Mouse (Mus musculus) midbrain, postnatal 0 days (tissue): ENCODE measurements at regions not wholly inside any gene's neighbourhood (a gene's known extent, or its start where the extent isn't known, plus 50 kb on each side); places are given as distances from the start of the nearest gene placed in this dataset.

Source experiments
- ATAC-seq: fragments of 200-750 bp; cut with Nextera tagmentation; 2 replicates; pipeline ENCODE4 v1.8.0; 2017; ENCODE audit warnings: moderate number of reproducible peaks, mild to moderate bottlenecking, moderate TSS enrichment, moderate library complexity; ENCODE audit not compliant: low FRiP score
- DNase-seq: peaks from one replicate; pipeline ENCODE4 v3.0.0-alpha.2; 2015; ENCODE audit warnings: low spot score
- H3K27ac ChIP-seq: fragments of 300-500 bp; sonication (generic); 2 replicates; pipeline ENCODE4 v1.5.1; 2014; ENCODE audit warnings: low read depth, mild to moderate bottlenecking, low read length, mixed read lengths
- H3K27me3 ChIP-seq: fragments of 300-500 bp; sonication (generic); 2 replicates; pipeline ENCODE4 v1.6.1; 2014; ENCODE audit warnings: low read length, control low read depth, mixed read lengths; ENCODE audit not compliant: insufficient read depth
- H3K36me3 ChIP-seq: fragments of 300-500 bp; sonication (generic); 2 replicates; pipeline ENCODE4 v1.6.1; 2014; ENCODE audit warnings: low read length, control low read depth, mixed read lengths; ENCODE audit not compliant: insufficient read depth
- H3K4me1 ChIP-seq: fragments of 300-500 bp; sonication (generic); 2 replicates; pipeline ENCODE4 v1.6.1; 2014; ENCODE audit warnings: mild to moderate bottlenecking, control low read depth, antibody characterized with exemption, low read length, mixed read lengths; ENCODE audit not compliant: insufficient read depth
- H3K4me2 ChIP-seq: fragments of 300-500 bp; sonication (generic); 2 replicates; pipeline ENCODE4 v1.6.1; 2014; ENCODE audit warnings: low read depth, mild to moderate bottlenecking, low read length, mixed read lengths; ENCODE audit not compliant: poor library complexity, severe bottlenecking
- H3K4me3 ChIP-seq: fragments of 300-500 bp; sonication (generic); 2 replicates; pipeline ENCODE4 v1.5.1; 2014; ENCODE audit warnings: low read depth, mild to moderate bottlenecking, low read length, moderate library complexity
- H3K9ac ChIP-seq: fragments of 300-500 bp; sonication (generic); replicated peaks from 2 replicates; pipeline ENCODE4 v1.6.1; 2014; ENCODE audit warnings: mild to moderate bottlenecking, low read length, moderate library complexity, mixed read lengths; ENCODE audit not compliant: poor library complexity, severe bottlenecking
- H3K9me3 ChIP-seq: fragments of 300-500 bp; sonication (generic); 2 replicates; pipeline ENCODE4 v1.6.1; 2016; ENCODE audit warnings: low read length, control low read depth
- CTCF ChIP-seq: IDR thresholded peaks from 2 replicates; pipeline ENCODE4 v1.5.1; 2016; ENCODE audit warnings: antibody characterized with exemption, mild to moderate bottlenecking
- WGBS: fragments of 180-500 bp; shearing (Covaris S2); extraction: QIAGEN DNeasy Blood & Tissue Kit; methylation state at CpG from one replicate; pipeline ENCODE4 v1.1.7; 2014; 5-methylcytosine and 5-hydroxymethylcytosine counted together

DNA sequence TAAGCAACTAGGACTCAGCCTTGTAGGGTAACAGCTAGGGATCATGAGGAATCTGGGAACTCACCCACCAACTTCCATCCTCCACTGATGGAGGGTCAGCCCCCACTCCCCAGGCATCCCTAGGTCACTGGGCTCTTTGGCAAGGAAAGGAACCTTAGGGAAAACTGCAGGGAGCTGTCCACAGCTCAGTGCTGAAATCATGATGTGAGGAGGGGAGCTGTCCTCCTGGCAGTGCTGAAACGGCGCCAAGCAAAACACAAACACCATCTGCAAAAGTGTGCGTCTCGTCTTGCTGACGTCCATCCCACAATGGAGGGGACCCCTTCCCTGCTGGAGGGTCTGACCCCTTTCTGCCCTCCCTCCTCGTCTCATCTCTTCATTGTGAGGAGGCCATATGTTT, 68.6 kb upstream of the Rph3a start:
- ATAC-seq: no peak
- Histone ChIP-seq H3K27me3 (no peaks in the 10 kb centered on the region), H3K36me3 (no peaks in the 10 kb centered on the region), H3K9me3 (no peaks in the 10 kb centered on the region), H3K4me2 (no peak overlapping the region), H3K27ac (no peak overlapping the region), H3K9ac (no peak overlapping the region), H3K4me1 (no peaks in the 10 kb centered on the region), H3K4me3 (no peak overlapping the region)
- WGBS: 28% methylated on average over 6 of the region's 6 CpGs
- DNase-seq: peak; percentile 56
- TF ChIP-seq CTCF: no peak

DNA sequence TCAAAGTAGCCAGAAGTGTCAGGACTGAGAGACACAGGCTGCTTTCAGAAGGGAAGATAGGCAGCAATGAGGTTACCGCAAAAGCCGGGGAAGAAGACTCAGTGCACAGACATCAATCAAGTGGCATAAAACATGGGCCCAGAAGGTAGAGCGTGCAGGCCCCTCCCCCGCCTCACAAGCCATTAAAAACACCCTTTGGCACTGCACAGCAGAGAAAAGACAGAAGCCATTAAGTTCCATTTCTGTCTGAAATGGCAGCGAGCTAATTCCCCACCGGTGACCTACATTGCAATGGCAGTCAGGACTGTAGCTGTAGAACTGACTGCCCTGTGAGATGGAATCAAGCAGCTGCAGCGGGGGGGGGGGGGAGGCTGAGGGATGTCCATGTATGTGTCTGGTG, 66.8 kb upstream of the Rph3a start:
- peak overlapping the region; percentile 58 for H3K27ac ChIP-seq
- no peak for ATAC-seq
- TF ChIP-seq CTCF: no peak
- no peak overlapping the region for H3K4me2 ChIP-seq
- no peak overlapping the region for H3K4me3 ChIP-seq
- no peak for DNase-seq
- no peaks in the 10 kb centered on the region for H3K4me1 ChIP-seq
- H3K27me3 ChIP-seq: no peaks in the 10 kb centered on the region
- H3K9ac ChIP-seq: no peak overlapping the region
- no peaks in the 10 kb centered on the region for H3K9me3 ChIP-seq
- H3K36me3 ChIP-seq: no peaks in the 10 kb centered on the region
- WGBS: 48% methylated on average over 7 of the region's 7 CpGs

DNA sequence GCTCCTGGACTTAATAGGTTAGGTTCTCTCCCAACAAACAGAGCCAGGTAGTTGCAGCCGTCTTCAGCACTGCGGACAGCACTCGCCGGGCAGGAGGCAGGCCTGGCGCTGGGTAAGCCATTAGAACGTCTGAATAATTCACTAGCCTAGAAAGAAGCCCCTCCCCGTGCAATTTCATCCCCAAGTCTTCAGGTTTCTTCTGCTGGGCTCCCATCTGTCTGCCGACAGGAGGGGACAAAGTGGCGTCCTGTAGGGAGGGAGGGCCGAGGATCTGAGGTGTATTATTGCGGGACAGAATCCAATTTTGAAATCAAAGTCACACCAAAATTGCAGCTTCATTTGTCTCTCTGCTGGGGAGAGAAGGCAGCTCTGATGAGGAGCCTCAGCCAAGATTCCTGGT, 58.9 kb upstream of the Rph3a start:
- DNase-seq: peak; percentile 71
- Histone ChIP-seq H3K4me1 (no peaks in the 10 kb centered on the region), H3K36me3 (no peaks in the 10 kb centered on the region), H3K27me3 (no peaks in the 10 kb centered on the region), H3K9ac (no peak overlapping the region), H3K27ac (no peak overlapping the region), H3K4me3 (no peak overlapping the region), H3K4me2 (no peak overlapping the region), H3K9me3 (no peaks in the 10 kb centered on the region)
- no peak for ATAC-seq
- no peak for TF ChIP-seq CTCF
- WGBS: 8% methylated on average over 11 of the region's 11 CpGs

DNA sequence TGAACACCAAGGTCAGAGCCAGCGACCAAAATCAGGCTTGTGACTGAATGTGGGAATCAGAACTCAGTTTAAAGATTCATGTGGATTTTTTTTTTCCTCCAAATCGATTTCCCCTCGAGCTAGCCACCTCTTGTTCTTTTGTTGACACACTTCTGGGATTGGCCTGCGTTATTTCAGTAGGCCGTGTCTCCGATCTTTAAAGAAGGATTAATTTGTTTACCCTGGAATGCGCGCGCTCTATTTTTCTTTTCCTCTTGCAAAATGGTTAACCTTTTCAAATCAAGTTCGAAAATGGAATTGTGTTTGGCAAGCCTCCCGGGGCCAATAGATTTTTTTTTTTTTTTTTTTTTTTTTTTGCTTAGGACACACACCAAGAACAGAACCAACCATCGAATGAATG, 54.8 kb upstream of the Rph3a start:
- H3K4me2 ChIP-seq: no peak overlapping the region
- no peak for ATAC-seq
- no peak overlapping the region for H3K9ac ChIP-seq
- H3K4me3 ChIP-seq: no peak overlapping the region
- no peaks in the 10 kb centered on the region; the same call in 1 of the 2 replicates for H3K4me1 ChIP-seq
- 47% methylated on average over 12 of the region's 12 CpGs for WGBS
- H3K9me3 ChIP-seq: no peaks in the 10 kb centered on the region
- no peak for DNase-seq
- TF ChIP-seq CTCF: no peak
- no peaks in the 10 kb centered on the region for H3K36me3 ChIP-seq
- no peak overlapping the region for H3K27ac ChIP-seq
- no peaks in the 10 kb centered on the region for H3K27me3 ChIP-seq

DNA sequence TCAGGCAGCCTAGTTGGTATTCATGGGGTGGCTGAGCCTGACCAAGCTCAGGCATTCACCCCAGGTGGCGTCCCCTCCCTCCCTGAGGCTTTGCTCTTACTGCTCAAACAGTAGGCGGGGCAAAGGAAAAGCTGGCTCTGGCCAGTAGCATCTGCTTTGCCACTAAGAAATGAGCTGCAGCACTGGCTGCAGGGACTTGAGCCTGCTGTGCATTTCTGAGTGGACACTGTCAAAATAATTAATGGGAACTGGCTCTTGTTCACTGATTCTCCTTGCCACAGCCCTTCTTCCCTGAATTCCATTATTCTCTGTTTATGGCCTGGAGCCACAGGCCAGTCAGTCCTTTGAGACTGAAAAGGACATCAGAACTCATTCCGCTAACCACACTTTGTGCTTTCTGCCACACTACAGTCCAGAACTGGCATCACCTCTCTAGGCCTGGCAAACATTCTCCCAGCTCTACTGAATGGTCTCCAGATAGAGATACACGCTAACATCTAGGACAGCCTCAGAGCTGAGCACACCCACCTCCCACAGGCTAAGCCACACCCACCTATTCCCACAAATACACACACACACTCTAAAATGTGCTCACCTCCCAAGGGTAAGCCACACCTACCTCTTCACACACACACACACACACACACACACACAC, 53.2 kb upstream of the Rph3a start:
- H3K4me2 ChIP-seq: no peak overlapping the region
- ATAC-seq (peak; percentile 63), DNase-seq (peak; percentile 87)
- peak overlapping the region; percentile 32; the same call in 1 of the 2 replicates for H3K27ac ChIP-seq
- no peaks in the 10 kb centered on the region for H3K9me3 ChIP-seq
- H3K4me1 ChIP-seq: no peaks in the 10 kb centered on the region; the same call in 1 of the 2 replicates
- H3K9ac ChIP-seq: no peak overlapping the region
- no peak overlapping the region for H3K4me3 ChIP-seq
- no peak for TF ChIP-seq CTCF
- H3K27me3 ChIP-seq: no peaks in the 10 kb centered on the region
- 33% methylated on average over 4 of the region's 4 CpGs for WGBS
- no peaks in the 10 kb centered on the region for H3K36me3 ChIP-seq

DNA sequence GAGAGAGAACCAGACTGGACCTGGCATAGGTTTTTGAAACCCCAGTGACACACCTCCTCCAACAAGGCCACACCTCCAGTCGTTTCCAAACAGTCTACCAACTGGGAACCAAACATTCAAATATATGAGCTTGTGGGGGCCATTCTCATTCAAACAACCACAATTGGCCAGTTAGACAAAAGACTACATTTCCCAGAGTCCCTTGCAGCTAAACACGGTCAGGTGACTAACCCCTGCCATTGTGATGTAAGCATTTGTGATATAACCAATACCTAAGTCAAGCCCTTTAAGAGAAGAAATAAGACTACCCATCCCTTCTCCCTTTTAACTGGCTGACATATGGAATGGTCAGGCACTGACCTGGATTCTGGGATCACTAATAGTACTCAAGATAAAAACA, 51.8 kb upstream of the Rph3a start:
- DNase-seq (no peak), ATAC-seq (no peak)
- 65% methylated on average over 2 of the region's 2 CpGs for WGBS
- Histone ChIP-seq H3K27me3 (no peaks in the 10 kb centered on the region), H3K36me3 (no peaks in the 10 kb centered on the region), H3K9ac (no peak overlapping the region), H3K9me3 (no peaks in the 10 kb centered on the region), H3K27ac (no peak overlapping the region), H3K4me2 (no peak overlapping the region), H3K4me1 (no peaks in the 10 kb centered on the region; the same call in 1 of the 2 replicates), H3K4me3 (no peak overlapping the region)
- no peak for TF ChIP-seq CTCF
